9 mouse cellular contexts compared by ENCODE assay signal in the genomic region with DNA sequence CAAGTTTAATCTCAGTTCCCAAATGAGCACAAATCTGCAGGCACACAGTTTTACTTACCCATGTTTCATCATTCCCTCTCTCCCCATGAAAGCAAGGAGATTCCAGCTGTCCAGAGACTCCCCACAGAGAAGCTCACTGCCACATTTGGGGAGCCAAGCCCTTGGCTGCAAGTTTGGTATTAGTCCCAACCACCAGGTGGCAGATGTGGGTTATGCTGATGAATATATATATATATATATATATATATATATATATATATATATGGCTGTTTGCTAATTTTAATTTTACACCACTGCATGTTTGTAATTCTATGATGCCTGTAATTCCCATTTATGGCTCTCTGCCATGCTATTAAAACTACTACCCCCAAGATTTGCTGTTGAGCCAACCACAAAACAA.
DNase-seq lines count a peak whose midpoint lies in the region; ATAC-seq lines count a peak whose summit lies in the region.
"Had no signal": no experiment of that assay in that cellular context is flagged by ENCODE, and none has a peak within 500 bp of the region (broad histone marks: within the 10 kb centered on the region; RNA-seq: fewer than 3 reads in every experiment).

No protein-coding gene starts in this region.

- intact Hi-C loops in heart, postnatal 14 days (cut with DNase I), result loop anchor here (5.0 to 10.0 kb wide), 2 partner anchors 89 to 281 kb away; a partner anchor contains a TSS

- ATAC-seq in frontal cortex, adult (ENCODE audit: low TSS enrichment), result no peak

- DNase-seq in heart, postnatal 14 days, result peak; percentile 2 to 31
- no peak for DNase-seq in heart, adult 8-10 months (ENCODE audit: low spot score)
- peak; percentile 16 for DNase-seq in right cerebral cortex, postnatal 14 days
- no peak for DNase-seq in right cerebral cortex, adult 18-20 months
- peak; percentile 51 to 60 for DNase-seq in cerebellum, postnatal 10 days
- peak; percentile 9 for DNase-seq in mesoderm, embryonic 11.5 days (ENCODE audit: low read depth, low spot score)
- DNase-seq in heart, adult 11 months, result no peak
- DNase-seq: gastrocnemius, postnatal 25 days had no signal

Comparison
In these comparisons a context has a peak if more than half of its experiments do, and no peak if none do; other contexts are left out.
1. DNase-seq: peak in heart, postnatal 14 days (2 of 2), right cerebral cortex, postnatal 14 days (single experiment), cerebellum, postnatal 10 days (2 of 2) and mesoderm, embryonic 11.5 days (single experiment); none in heart, adult 8-10 months (single experiment), right cerebral cortex, adult 18-20 months (single experiment) and heart, adult 11 months (single experiment).